Mouse (Mus musculus): ENCODE data around the gene Tenm3.
A peak's percentile ranks its signal among the peaks of the same experiment; 100 is the strongest.

Tenm3 gene

DNA sequence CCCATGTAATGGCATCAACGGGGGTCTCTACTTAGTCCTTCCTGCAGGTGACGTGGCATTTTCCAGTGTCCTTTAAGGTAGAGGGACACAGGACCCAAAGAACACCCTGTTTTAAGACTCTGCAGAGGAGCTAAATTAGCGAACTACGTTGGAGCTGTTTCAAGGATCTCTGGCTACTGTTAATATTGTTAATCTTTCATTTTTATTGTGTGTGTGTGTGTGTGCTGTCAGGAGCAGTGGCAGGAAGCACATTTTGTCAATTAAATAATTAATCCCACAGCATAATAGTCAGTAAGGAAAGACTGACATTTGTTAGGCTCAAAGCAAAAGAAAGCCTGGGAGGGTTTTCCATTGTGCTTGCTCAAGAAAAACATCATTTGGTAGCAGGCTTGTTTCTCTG is 172.4 kb downstream of the Tenm3 start:
- DNase-seq (ENCODE audit: extremely low spot score, low read depth, low spot score), result no peak

DNA sequence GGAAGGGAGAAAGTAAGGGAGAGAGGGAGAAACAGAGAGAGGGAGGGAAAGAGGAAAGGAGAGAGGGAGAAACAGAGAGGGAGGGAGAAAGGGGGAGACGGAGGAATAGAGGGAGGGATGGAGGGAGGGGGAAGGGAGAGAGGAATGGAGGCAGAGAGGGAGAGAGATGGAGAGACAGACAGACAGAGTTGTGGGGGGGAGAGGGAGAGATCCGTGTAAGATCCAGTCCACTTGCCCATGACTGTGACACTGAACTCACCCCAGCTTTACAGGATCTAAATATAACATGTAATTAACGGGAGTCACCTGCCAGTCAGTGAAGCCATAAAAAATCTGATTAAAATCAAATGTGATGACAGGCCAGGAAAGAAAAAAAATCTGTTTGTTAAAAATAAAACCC is 172.9 kb downstream of the Tenm3 start:
- no peak for DNase-seq (ENCODE audit: extremely low spot score, low read depth, low spot score)

DNA sequence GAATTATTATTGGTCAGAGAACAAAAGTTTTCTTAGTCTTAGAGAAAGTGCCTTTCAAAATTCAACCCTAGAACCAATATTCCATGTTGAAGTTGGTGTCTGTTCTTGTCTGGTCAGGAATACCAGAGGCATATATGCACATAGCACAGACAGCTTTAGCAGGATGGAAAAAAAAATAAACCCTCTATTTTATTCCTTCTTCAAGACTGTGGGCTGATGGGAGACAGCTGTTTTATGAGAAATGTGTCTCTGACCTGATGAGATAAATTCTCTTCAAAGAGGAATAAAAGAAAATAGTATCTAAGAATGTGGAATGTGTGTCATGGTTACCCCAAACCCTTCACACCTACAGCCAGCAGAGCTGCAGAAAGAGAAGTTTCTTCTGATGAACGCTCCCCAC is 173.4 kb downstream of the Tenm3 start:
- no peak for DNase-seq (ENCODE audit: extremely low spot score, low read depth, low spot score)

DNA sequence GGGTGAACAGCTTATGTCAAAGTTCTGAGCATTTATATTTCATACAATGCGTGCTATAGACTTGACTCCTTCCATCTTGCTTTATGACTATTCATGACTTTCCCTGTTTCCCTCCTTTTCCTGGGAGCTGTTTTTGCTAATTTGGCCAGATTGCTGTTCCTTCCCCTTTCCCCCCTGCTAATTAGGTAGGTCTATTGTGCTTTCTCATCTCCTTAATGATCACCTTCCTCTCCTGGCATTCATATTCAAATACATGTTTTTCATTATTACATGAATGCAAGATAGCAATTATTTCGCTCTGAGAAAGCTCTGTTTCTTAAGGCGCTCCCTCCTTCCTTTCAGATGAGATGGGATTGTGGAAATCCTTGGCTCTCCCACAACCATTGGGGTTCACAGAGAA is 178.6 kb downstream of the Tenm3 start:
- no peak for DNase-seq (ENCODE audit: extremely low spot score, low read depth, low spot score)

DNA sequence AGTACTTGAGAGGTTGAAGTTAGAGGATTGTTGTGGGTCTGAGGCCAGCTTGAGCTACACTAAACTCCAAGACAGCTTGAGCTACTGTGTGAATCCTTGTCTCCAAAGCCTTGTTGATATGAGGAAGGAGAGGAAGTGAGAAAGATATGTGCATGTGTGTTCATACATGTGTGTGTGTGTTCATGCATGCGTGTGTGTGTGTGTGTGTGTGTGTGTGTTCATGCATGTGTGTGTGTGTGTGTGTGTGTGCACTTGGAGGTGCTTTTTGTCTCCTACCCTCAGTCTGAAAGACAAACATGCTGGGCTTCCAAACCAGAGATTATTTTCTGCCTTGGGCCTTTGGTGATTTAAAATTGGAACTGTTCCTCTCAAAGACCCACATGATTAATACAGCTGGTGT is 184.5 kb downstream of the Tenm3 start:
- no peak for DNase-seq (ENCODE audit: extremely low spot score, low read depth, low spot score)

DNA sequence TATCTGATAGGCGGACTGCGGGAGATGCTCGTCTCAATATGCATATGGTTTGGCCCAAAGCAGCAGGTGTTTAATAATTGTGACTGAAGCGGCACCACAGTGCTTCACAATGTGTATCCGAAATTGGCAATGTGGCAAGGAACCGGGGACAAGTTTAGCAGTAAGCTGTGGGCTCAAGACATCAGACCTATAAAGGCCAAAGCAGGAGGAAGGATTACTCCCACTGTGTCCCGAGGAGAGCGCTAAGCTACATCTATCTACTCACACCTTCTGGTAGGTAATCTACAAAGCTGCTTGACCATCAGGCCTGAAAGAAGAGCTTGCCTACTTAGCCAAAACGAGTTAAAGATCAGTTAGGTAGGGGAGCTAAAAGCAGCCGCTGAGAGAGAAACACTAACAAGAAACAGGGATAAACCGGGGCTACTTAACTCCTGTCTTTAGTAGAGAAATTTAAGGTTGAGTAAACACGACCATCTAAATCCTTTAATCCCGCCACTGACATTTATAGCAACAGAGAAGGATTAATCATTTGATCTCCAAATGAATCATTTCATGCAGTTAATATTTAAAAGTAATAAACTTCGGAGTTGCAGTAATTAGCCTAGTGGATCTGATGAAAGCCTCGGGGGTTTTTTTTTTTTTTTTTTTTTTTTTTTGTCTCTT is 188.2 kb downstream of the Tenm3 start:
- peak; percentile 61 for DNase-seq (ENCODE audit: extremely low spot score, low read depth, low spot score)

DNA sequence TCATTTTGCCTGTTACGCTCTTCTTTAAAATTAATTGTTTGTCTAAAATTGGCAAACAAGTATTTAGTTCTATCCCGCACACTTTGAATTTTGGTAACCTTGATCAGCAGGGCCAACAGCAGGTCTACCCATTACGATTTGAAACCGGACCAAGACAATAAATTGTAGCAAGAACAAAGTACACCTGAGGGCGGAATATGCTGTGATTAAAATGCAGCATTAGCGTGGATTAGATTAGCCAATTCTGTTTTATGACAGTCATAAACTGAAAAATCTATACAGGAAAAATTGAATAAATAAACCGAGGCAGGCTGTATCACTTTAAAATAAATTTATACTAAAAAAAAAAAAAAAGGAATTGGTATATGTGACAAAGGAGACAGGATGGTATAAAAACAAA is 193.9 kb downstream of the Tenm3 start:
- no peak for DNase-seq (ENCODE audit: extremely low spot score, low read depth, low spot score)

DNA sequence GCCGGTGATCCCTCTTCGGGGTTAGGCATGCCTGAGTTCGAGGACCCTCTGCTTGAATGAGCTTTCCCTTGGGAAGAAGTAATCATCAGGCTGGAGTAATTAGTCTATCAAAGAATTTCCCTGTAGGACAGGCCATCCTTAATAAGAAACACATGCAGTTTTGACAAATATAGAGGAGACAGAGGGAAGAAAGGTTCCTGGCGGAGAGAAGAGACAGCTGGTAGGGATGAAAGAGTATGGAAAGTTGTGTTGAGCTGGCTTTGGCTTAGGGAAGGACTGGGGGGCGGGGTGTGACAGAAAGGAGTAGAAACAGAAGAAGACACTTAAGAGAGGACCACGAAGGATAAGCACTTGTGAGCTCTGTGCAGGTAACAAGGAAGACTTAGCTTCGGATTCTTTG is 194.3 kb downstream of the Tenm3 start:
- DNase-seq (ENCODE audit: extremely low spot score, low read depth, low spot score), result no peak

DNA sequence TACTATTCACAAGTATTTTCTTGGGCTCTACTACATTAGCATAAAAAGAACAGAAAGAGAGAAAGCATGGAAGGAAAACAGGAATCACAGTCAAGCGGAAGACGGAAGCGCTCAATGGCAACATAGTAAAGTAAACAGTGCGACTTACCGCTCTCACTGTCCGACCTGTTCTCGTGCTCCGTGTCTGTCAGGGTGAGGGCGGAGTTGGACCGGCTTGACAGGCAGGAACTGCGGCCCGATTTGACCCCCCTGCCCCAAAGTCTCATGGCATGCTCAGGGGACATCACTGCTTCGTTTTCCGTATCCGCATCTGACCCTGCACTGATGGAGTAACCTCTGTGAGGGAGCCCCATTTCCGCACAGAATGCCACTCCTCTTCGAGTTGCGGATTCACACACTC is 197.6 kb downstream of the Tenm3 start:
- DNase-seq (ENCODE audit: extremely low spot score, low read depth, low spot score), result no peak

DNA sequence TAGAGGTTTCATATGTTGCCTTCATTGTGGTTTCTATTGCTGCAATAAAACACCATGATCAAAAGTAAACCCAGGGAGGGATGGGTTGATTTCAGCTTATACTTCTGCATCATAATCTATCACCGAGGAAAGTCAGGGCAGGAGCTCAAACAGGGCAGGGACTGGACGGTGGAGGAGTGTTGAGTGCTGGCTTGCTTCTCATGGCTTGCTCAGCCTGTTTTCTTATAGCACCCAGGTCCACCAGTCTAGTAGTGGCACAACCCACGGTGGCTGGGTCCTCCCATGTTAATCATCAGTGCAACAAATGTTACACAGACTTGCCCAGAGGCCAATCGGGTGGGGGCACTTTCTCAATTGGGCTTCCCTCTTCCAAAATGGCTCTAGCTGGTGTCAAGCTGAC is 205.6 kb downstream of the Tenm3 start:
- DNase-seq (ENCODE audit: extremely low spot score, low read depth, low spot score), result no peak

DNA sequence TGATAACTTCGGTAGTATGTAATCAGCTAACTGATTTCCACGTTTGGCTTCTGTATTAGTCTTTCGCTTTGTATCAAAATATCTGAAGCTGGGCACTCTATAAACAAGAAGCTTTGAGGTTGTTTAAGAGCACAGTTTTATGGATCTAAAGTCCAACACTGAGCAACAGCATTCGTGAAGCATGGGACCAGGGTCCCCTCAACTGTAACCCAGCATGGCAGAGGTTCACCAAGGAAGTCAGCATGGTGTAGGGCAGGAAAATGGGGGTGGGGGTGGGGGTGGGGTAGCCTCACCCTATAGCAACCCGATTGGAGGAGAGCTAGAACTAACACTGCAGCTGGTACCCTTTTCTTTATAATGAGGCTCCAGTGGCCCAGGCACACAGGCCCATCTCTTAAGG is 206.8 kb downstream of the Tenm3 start:
- DNase-seq (ENCODE audit: extremely low spot score, low read depth, low spot score), result no peak

DNA sequence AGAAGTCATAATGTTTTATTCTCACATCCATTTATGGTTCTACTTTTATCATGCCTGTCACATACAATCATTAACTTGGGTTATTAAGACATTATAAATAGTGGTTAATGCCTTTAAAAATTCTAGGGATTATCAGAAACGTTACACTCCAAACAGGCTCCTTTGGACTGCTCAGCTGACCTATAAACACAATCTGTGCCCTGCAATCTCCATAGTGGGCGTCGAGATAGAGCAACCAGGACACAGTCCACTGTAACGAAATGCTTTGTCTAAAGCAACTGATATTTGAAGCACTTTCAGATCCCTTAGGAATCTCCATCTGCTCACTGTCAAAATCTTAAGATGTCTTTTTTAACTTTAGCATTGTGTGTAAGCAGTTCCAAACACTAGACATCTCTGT is 207.9 kb downstream of the Tenm3 start:
- DNase-seq (ENCODE audit: extremely low spot score, low read depth, low spot score), result no peak

DNA sequence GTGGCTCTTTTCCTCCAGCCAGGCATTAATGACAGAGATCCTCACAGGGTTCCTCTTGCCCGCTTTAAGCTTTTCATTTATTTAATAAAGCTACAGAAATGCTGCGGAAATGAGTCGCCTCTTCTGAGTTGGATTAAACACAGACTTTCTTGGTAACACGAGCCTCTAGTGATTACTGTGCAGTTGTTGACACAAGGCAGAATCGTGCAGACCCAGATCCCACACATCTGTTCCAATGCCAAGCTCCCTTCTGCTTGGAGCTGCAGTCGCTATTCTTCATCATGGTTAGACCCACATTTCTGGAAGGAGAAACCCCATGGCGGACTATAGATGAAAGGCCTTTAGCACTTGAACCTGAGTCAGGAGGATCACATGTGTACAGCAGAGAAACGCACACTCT is 210.3 kb downstream of the Tenm3 start:
- no peak for DNase-seq (ENCODE audit: extremely low spot score, low read depth, low spot score)

DNA sequence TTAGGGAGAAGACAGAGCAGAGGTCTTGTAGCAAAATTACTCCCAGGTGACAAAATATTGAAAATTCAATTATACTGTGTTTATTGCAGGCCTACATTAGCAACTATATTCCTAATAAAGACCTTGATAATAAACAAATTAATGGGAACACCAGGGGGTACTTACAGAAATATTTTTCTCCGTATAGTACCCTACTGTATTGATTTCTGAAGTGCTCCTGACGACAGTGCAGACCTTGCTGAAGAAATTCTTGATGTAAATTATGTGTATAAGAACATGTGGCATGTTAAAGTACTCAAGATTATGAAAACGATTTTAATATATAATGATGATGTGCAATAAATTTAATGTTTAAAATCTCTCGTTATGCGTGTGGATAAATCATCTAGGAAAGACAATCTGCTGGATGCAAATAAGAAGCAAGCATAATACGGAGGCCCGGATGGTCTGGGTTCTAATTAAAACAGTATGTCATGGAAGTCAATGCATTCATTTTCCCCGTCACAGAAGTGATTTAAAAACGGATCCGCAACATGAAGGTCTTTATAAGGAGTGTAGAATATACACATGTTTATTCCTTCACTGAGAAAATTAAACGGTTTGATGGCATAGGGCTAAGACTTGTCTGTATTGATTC is 221.1 kb downstream of the Tenm3 start:
- DNase-seq (ENCODE audit: extremely low spot score, low read depth, low spot score), result no peak

DNA sequence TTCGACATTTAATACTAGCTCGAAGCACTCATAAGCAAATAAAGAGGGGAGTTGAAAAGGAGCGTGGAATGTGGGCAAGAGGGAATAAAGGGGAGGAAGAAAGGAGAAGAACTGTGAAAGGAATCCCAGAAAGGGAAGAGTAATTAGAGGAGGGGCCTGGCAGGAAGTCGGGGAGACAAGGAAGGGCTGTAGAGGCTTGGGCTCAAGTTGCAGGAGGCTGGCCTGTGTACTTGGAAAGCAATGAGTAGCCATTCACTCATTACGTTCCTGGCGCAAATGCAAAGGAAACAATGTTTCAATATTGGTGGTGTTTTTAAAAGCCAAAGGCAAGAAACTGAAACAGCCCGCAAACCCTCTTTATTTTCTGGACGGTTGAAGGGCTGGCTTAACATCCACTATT is 228.7 kb downstream of the Tenm3 start:
- no peak for DNase-seq (ENCODE audit: extremely low spot score, low read depth, low spot score)

DNA sequence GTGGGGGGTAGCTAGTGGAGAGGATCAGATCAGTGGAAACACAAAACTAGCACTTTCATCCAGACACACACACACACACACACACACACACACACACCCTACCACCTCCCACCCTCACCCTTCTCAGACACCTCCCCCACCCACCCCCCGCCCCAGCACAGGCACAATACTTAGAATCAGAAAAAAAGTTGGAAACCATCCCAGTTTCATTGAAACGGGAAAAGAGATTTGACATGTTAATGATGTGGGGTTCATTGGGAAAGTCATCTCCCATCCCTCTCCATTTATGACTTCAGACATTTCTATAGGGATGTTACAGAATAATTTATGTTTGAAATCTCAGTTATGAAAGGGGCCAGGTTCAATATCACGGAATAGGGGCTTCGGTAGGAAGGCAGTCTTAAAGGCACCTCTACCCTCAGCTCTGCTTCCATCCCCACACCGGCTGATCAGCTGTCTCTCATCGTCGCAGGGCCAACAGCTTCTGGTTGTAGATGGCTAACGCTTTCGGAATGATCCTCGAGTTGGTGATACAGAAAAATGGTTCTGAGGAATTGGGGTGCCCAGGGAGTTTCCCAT is 231.7 kb downstream of the Tenm3 start:
- DNase-seq (ENCODE audit: extremely low spot score, low read depth, low spot score), result no peak

DNA sequence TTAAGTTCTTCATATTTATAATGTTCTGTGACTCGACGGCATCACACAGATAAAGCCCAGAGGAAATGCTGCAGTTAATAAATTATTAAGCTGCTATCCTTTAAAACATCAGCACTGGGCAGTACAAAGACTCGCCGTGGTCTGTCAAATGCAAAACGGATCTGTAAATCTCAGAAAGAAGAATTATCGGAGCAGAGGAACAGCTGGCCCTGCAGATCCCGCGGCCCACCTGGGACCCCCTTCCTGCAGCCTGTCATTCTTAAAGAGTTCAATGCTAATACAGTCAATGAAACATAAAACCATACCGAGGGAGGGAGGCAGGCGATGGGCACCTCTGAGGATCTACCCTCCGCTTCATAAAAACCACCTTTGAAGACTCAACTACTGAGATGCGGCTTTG is 232.6 kb downstream of the Tenm3 start:
- DNase-seq (ENCODE audit: extremely low spot score, low read depth, low spot score), result no peak

DNA sequence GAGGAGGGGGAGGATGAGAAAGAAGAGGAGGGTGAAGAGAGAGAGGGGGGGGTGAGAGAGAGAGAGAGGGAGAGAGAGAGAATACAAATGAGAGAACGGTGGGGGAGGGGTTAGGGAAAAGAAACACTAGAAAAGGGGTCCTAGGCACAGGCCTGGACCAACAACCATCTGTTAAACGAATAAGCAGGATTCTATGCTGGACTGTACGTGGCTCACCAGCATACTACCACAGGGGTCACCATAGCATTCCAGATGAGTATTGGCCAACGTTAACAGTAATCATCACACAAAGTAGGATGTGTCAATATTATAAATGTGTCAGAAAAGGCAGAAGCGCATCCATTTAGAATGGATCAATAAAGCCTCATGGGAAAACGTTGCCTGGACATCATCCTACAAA is 233.4 kb downstream of the Tenm3 start:
- no peak for DNase-seq (ENCODE audit: extremely low spot score, low read depth, low spot score)

DNA sequence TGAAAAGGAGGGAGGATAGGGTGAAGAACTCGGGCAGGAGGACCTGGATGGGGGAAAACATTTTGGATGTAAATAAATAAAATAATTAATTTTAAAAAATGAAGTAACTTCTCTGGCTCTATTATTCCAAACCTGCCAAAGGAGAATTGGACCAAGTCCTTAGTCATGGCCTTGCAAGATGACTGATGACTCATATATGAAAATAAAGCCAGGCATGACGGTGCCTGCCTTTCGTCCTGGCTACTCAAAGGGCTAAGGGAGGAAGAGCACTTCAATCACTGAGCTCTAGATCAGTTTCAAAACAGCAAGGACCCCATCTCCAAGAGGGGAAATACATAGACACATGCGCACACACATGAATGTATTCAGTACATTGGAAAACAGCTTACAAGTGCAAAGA is 234.1 kb downstream of the Tenm3 start:
- no peak for DNase-seq (ENCODE audit: extremely low spot score, low read depth, low spot score)

DNA sequence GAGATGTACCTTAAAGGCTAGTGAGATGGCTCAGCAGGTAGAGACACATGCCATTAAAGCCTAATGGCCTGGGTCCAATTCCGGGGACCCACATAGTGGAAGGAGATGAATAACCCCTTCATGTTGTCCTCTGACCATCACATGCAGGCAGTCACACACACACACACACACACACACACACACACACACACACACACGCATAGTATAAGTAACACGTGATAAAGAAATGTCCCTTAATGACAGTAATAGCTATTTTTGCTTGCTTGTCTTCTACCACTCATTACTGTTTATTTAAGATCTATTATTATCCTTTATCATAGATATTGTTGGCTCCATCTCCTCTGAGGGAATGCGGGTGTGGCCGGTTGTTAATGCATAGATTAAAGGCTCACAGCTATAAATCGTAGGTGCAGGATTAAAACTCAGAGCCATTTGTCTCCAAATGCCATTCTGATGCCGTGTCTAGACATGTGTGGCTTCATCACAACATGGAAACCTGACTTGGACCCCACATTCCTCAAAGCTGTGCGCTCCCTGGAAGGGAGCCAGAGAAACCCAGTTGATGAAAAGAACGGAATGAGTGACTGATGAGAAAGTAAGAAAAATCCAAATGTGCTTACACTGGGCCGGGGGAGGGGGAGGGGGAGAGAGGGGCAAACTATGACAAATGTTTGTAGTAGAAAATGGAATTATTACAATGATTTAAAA is 239.4 kb downstream of the Tenm3 start:
- no peak for DNase-seq (ENCODE audit: extremely low spot score, low read depth, low spot score)

DNA sequence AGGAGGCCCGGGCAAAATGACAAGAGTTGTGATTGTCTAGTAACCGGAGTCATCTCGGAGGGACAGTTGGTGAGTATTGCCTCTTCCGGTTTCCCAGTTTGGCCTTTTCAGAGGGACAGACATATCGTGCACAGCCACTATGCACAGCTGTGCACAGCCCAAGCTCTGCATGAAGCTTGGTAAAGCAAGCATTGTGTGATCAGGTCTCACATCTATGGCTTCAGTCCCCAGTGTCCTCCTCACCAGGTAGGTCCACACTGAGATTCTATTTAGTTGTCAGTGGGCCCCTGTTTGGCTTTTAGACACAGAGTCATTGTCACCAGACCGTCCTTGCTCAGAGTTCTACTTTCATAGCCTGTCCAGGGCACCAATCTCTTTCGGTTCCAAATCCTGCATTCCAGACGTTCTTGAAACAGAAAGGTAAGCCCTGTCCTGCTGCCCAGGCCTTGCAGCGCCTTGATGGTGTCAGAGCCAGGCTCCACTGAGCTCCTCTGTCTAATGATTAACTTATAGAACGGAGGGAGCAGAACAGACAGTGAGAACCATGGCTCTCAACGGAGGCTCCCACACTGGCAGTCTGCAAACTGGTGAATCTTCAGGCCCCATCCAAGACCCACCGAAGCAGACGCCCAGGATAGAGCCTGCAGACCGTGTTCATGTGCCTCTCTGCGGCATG is 240.4 kb downstream of the Tenm3 start:
- no peak for DNase-seq (ENCODE audit: extremely low spot score, low read depth, low spot score)

DNA sequence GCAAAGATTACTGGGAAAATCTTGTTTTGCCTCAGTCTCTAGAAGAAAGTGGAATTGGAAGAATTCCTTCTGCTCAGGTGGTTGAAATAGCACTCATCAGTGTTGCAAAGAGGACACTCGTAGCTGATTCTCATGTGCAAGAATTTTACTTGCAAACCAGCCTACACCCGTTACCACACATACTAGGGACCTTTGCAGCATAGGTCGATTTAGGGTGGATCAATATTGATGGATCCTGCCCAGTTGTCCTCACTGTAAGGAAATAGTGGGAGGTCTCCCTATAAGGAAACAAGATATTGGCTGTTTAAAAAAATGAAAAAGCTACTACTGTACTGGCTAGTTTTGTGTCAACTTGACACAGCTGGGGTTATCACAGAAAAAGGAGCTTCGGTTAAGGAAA is 242.1 kb downstream of the Tenm3 start:
- DNase-seq (ENCODE audit: extremely low spot score, low read depth, low spot score), result no peak
